Mouse (Mus musculus) spleen, adult 2 months (tissue): ENCODE measurements at regions not wholly inside any gene's neighbourhood (a gene's known extent, or its start where the extent isn't known, plus 50 kb on each side); places are given as distances from the start of the nearest gene placed in this dataset.

Experiments used
- CTCF ChIP-seq: fragments of 200-500 bp; IDR thresholded peaks from 2 replicates; pipeline ENCODE4 v1.5.1; 2011; ENCODE audit warnings: mild to moderate bottlenecking, inconsistent platforms; ENCODE audit not compliant: insufficient read depth, insufficient read length, insufficient replicate concordance; ENCODE audit errors: extremely low read depth
- POLR2A ChIP-seq: fragments of 200-500 bp; IDR thresholded peaks from 2 replicates; pipeline ENCODE4 v1.6.1; 2011; ENCODE audit warnings: low read depth, low read length, inconsistent platforms

- TF ChIP-seq CTCF (no peak), POLR2A (no peak)
Observed at GRCm38 (mm10) chr1:23602710-23603291, 158.8 kb upstream of the B3gat2 start.
